Mouse (Mus musculus) forebrain, embryonic 10.5 days (tissue): Measurements from ENCODE around the gene Usp1. TPM values are rescaled to one million over a fixed set of nuclear protein-coding genes. Genes with fewer than 3 reads are reported as not detected.

Experiments
- polyA plus RNA-seq: library from polyadenylated mRNA; unstranded; fragments of >200 nt; fragmentation: Nextera tagmentation; extraction: Ambion mirVana; gene quantifications from 2 replicates; pipeline ENCODE4 v1.2.1, GENCODE M21; 2016

Usp1 gene
- polyA plus RNA-seq, 1 experiment from 2014 or later, result 118 TPM

Other genes with a start within 250 kb of the Usp1 start
- 0.16 and 0.33 TPM in 2 replicates for gene L1td1, start 197.1 kb upstream of the Usp1 start, polyA plus RNA-seq
- 1.4 and 1.6 TPM in 2 replicates for gene Kank4, start 106.3 kb upstream of the Usp1 start, polyA plus RNA-seq
- not detected in 2 replicates for gene I0C0044D17Rik, start 100.0 kb upstream of the Usp1 start, polyA plus RNA-seq
- 1.6 and 1.9 TPM in 2 replicates for gene Angptl3, start 107.1 kb downstream of the Usp1 start, polyA plus RNA-seq
- 73.5 and 74.2 TPM in 2 replicates for gene Dock7, start 197.1 kb downstream of the Usp1 start, polyA plus RNA-seq